Mouse (Mus musculus) cortical plate, adult 2 months (tissue): ENCODE measurements around the gene Zzz3. TPM values are rescaled to one million over a fixed set of nuclear protein-coding genes. Genes with fewer than 3 reads are reported as not detected.
A peak's percentile ranks its signal among the peaks of the same experiment; 100 is the strongest.

Experiments
- H3K27ac ChIP-seq: fragments of 200-500 bp; 2 replicates; pipeline ENCODE4 v1.5.1; 2012; ENCODE audit warnings: low read length, control low read depth, inconsistent platforms; ENCODE audit not compliant: insufficient read depth
- H3K4me1 ChIP-seq: fragments of 200-500 bp; 2 replicates; pipeline ENCODE4 v1.6.1; 2011; ENCODE audit warnings: low read length; ENCODE audit not compliant: control insufficient read depth, insufficient read depth
- H3K4me3 ChIP-seq: fragments of 200-500 bp; 2 replicates; pipeline ENCODE4 v1.5.1; 2011; ENCODE audit warnings: mild to moderate bottlenecking, low read length, control low read depth; ENCODE audit not compliant: insufficient read depth
- CTCF ChIP-seq: fragments of 200-500 bp; IDR thresholded peaks from 2 replicates; pipeline ENCODE4 v1.5.1; 2011; ENCODE audit warnings: mild to moderate bottlenecking, control low read depth, low read length; ENCODE audit not compliant: insufficient read depth; ENCODE audit errors: extremely low read depth
- POLR2A ChIP-seq: fragments of 200-500 bp; IDR thresholded peaks from 2 replicates; pipeline ENCODE4 v1.6.1; 2011; ENCODE audit warnings: mild to moderate bottlenecking, low read length, control low read depth; ENCODE audit not compliant: insufficient read depth; ENCODE audit errors: extremely low read depth
- polyA plus RNA-seq: library from polyadenylated mRNA; depleted of rRNA; stranded (reverse); fragments of >200 nt; gene quantifications from 2 replicates; pipeline ENCODE4 v1.2.3, GENCODE M21; 2012

The Zzz3 gene
- polyA plus RNA-seq, 1 experiment, result 22.9 TPM

GRCm38 (mm10) chr3:152470347-152470746 is 75.1 kb downstream of the Zzz3 start:
- H3K4me1 ChIP-seq, result no peaks in the 10 kb centered on the region
- TF ChIP-seq CTCF (no peak), POLR2A (no peak)
- no peak overlapping the region for H3K4me3 ChIP-seq
- H3K27ac ChIP-seq, result no peak overlapping the region

GRCm38 (mm10) chr3:152472676-152473075 is 77.4 kb downstream of the Zzz3 start:
- Histone ChIP-seq H3K4me1 (no peaks in the 10 kb centered on the region), H3K27ac (no peak overlapping the region), H3K4me3 (no peak overlapping the region)
- no peak for TF ChIP-seq POLR2A
- no peak for TF ChIP-seq CTCF

- TF ChIP-seq POLR2A, result no peak
- peak; percentile 84 for TF ChIP-seq CTCF
- H3K4me1 ChIP-seq, result no peaks in the 10 kb centered on the region
- no peak overlapping the region for H3K4me3 ChIP-seq
- no peak overlapping the region for H3K27ac ChIP-seq
Observed at GRCm38 (mm10) chr3:152474582-152475277, 79.5 kb downstream of the Zzz3 start.

- Histone ChIP-seq H3K4me1 (no peaks in the 10 kb centered on the region), H3K4me3 (no peak overlapping the region), H3K27ac (no peak overlapping the region)
- no peak for TF ChIP-seq POLR2A
- TF ChIP-seq CTCF, result no peak
Observed at GRCm38 (mm10) chr3:152475278-152475669, 80.0 kb downstream of the Zzz3 start.

DNA sequence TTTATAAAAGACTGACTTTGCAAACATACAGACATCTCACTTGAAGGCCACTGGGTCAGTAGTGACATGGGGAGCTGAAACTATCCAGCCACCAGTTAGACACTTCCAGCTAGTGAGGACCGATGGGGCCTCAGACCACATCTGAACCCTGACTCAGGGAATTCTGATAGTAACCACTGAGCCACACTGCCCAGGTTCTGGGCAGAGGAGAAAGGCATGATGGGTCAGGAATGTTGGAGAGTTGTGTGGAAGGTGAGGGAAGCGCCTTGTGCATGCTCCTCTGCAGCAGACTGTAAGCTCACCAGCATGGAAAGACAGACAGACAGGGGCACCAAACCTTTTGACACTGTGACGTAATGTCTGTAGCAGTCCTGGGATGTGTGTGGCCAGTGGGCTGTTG is 80.6 kb downstream of the Zzz3 start:
- no peak overlapping the region for H3K4me3 ChIP-seq
- TF ChIP-seq CTCF (no peak), POLR2A (no peak)
- no peaks in the 10 kb centered on the region for H3K4me1 ChIP-seq
- no peak overlapping the region for H3K27ac ChIP-seq

GRCm38 (mm10) chr3:152477796-152478527 is 82.7 kb downstream of the Zzz3 start:
- TF ChIP-seq POLR2A (no peak), CTCF (peak; percentile 47)
- Histone ChIP-seq H3K4me1 (no peaks in the 10 kb centered on the region; the same call in 1 of the 2 replicates), H3K4me3 (no peak overlapping the region; the same call in 1 of the 2 replicates), H3K27ac (no peak overlapping the region)

- Histone ChIP-seq H3K27ac (no peak overlapping the region), H3K4me1 (peaks cover 2% of the 10 kb centered on the region), H3K4me3 (peak overlapping the region; percentile 14; the same call in 1 of the 2 replicates)
- TF ChIP-seq CTCF, result no peak
- no peak for TF ChIP-seq POLR2A
Observed at GRCm38 (mm10) chr3:152478599-152479435, 83.5 kb downstream of the Zzz3 start.

GRCm38 (mm10) chr3:152480336-152480735 is 85.1 kb downstream of the Zzz3 start:
- no peak for TF ChIP-seq POLR2A
- TF ChIP-seq CTCF, result no peak

GRCm38 (mm10) chr3:152482182-152482581 is 86.9 kb downstream of the Zzz3 start:
- Histone ChIP-seq H3K4me1 (peaks cover 6% of the 10 kb centered on the region), H3K27ac (no peak overlapping the region), H3K4me3 (no peak overlapping the region)
- TF ChIP-seq CTCF (no peak), POLR2A (no peak)

More at GRCm38 (mm10) chr3:152480336-152480735, 85.1 kb downstream of the Zzz3 start:
- Histone ChIP-seq H3K4me3 (no peak overlapping the region), H3K27ac (no peak overlapping the region), H3K4me1 (peaks cover 6% of the 10 kb centered on the region)
